Mouse (Mus musculus) CH12.LX (cell line): ENCODE data around the gene Zg16. TPM values are rescaled to one million over a fixed set of nuclear protein-coding genes. Genes with fewer than 3 reads are reported as not detected.

Experiments used
- DNase-seq: peaks from one replicate; pipeline ENCODE4 v3.0.0-alpha.2; 2013; ENCODE audit errors: extremely low read depth
- H3K27ac ChIP-seq: 2 replicates; pipeline ENCODE4 v1.5.1; 2012; ENCODE audit warnings: low read depth, mild to moderate bottlenecking, control low read depth, moderate library complexity; ENCODE audit not compliant: insufficient read depth
- H3K27me3 ChIP-seq: replicated peaks from 2 replicates; pipeline ENCODE3; 2012; ENCODE audit warnings: inconsistent platforms
- H3K36me3 ChIP-seq, 2 experiments: replicated peaks in 1 of 2; 2 replicates each; pipeline versions ENCODE3 to v1.6.1; 2012; ENCODE audit warnings: inconsistent platforms in 1 of 2, low read length in 1 of 2, mild to moderate bottlenecking in 1 of 2, mixed read lengths in 1 of 2, moderate library complexity in 1 of 2; ENCODE audit not compliant: control insufficient read depth in 1 of 2, insufficient read depth in 1 of 2
- H3K4me1 ChIP-seq, 2 experiments: 2 replicates each; pipeline ENCODE4 v1.6.1; 2012; ENCODE audit warnings: inconsistent platforms in 1 of 2, moderate library complexity in 1 of 2; ENCODE audit not compliant: insufficient read depth in 2 of 2, control insufficient read depth in 1 of 2
- H3K4me2 ChIP-seq: 2 replicates; pipeline ENCODE4 v1.6.1; 2012; ENCODE audit warnings: low read depth, mild to moderate bottlenecking, control low read depth; ENCODE audit not compliant: poor library complexity, insufficient read depth, severe bottlenecking
- H3K4me3 ChIP-seq, 3 experiments: fragments of 150-350 bp in 1 of 3; sonication (generic) in 1 of 3; replicated peaks in 1 of 3; 2 replicates each; pipeline versions ENCODE3 to v1.5.1; 2011 to 2012; ENCODE audit warnings: low read depth in 2 of 3, low read length in 2 of 3, mild to moderate bottlenecking in 2 of 3, moderate library complexity in 2 of 3, control low read depth in 1 of 3, improper control_type of control experiment in 1 of 3, inconsistent platforms in 1 of 3, mixed read lengths in 1 of 3; ENCODE audit not compliant: poor library complexity in 1 of 3
- H3K79me2 ChIP-seq: replicated peaks from 2 replicates; pipeline ENCODE4 v1.6.1; 2012; ENCODE audit warnings: mild to moderate bottlenecking, moderate library complexity; ENCODE audit not compliant: control insufficient read depth, poor library complexity, insufficient read depth, severe bottlenecking; ENCODE audit errors: extremely low read depth
- H3K9ac ChIP-seq: 2 replicates; pipeline ENCODE4 v1.6.1; 2012; ENCODE audit warnings: low read depth, mild to moderate bottlenecking, control low read depth, moderate library complexity; ENCODE audit not compliant: insufficient read depth
- H3K9me3 ChIP-seq: replicated peaks from 2 replicates; pipeline ENCODE3; 2012; ENCODE audit warnings: low read length, inconsistent platforms, mixed read lengths
- CHD2 ChIP-seq: IDR thresholded peaks from 2 replicates; pipeline ENCODE4 v1.6.1; 2011; ENCODE audit warnings: low read length, improper control_type of control experiment
- CTCF ChIP-seq, 2 experiments: IDR thresholded peaks in 1 of 2; conservative IDR thresholded peaks in 1 of 2; 2 replicates each; pipeline ENCODE4 v1.5.1; 2011 to 2012; ENCODE audit warnings: low read depth in 2 of 2, low read length in 2 of 2, improper control_type of control experiment in 1 of 2, inconsistent platforms in 1 of 2, mild to moderate bottlenecking in 1 of 2, moderate library complexity in 1 of 2
- ETS1 ChIP-seq: conservative IDR thresholded peaks from 2 replicates; pipeline ENCODE4 v1.6.1; 2012; ENCODE audit warnings: low read depth, mild to moderate bottlenecking, inconsistent platforms, low read length, improper control_type of control experiment, moderate library complexity
- IRF4 ChIP-seq: IDR thresholded peaks from 2 replicates; pipeline ENCODE4 v1.6.1; 2014; ENCODE audit warnings: low read depth, mild to moderate bottlenecking, inconsistent platforms, low read length, improper control_type of control experiment
- JUN ChIP-seq: IDR thresholded peaks from 2 replicates; pipeline ENCODE4 v1.6.1; 2011; ENCODE audit warnings: low read depth, mild to moderate bottlenecking, low read length, improper control_type of control experiment, moderate library complexity; ENCODE audit not compliant: insufficient read depth
- JUND ChIP-seq: conservative IDR thresholded peaks from 2 replicates; pipeline ENCODE4 v1.6.1; 2011; ENCODE audit warnings: low read depth, low read length, improper control_type of control experiment
- MAZ ChIP-seq: IDR thresholded peaks from 2 replicates; pipeline ENCODE4 v1.6.1; 2012; ENCODE audit warnings: low read depth, mild to moderate bottlenecking, inconsistent platforms, low read length, improper control_type of control experiment, moderate library complexity
- NRF1 ChIP-seq: IDR thresholded peaks from 2 replicates; pipeline ENCODE4 v1.6.1; 2014; ENCODE audit warnings: low read depth, mild to moderate bottlenecking, inconsistent platforms, low read length, improper control_type of control experiment, moderate library complexity
- PAX5 ChIP-seq: IDR thresholded peaks from 2 replicates; pipeline ENCODE4 v1.6.1; 2012; ENCODE audit warnings: low read length, inconsistent platforms, mixed read lengths
- POLR2A ChIP-seq: IDR thresholded peaks from 2 replicates; pipeline ENCODE4 v1.6.1; 2011; ENCODE audit warnings: low read depth, mild to moderate bottlenecking, improper control_type of control experiment, low read length
- RAD21 ChIP-seq: IDR thresholded peaks from 2 replicates; pipeline ENCODE4 v1.6.1; 2011; ENCODE audit warnings: low read depth, mild to moderate bottlenecking, low read length, improper control_type of control experiment, moderate library complexity
- SMC3 ChIP-seq: IDR thresholded peaks from 2 replicates; pipeline ENCODE4 v1.6.1; 2011; ENCODE audit warnings: low read depth, low read length, improper control_type of control experiment
- TCF12 ChIP-seq: IDR thresholded peaks from 2 replicates; pipeline ENCODE4 v1.6.1; 2014; ENCODE audit warnings: low read depth, mild to moderate bottlenecking, inconsistent platforms, low read length, improper control_type of control experiment
- UBTF ChIP-seq: IDR thresholded peaks from 2 replicates; pipeline ENCODE4 v1.6.1; 2012; ENCODE audit warnings: low read depth, mild to moderate bottlenecking, inconsistent platforms, low read length, improper control_type of control experiment, moderate library complexity
- ZC3H11A ChIP-seq: IDR thresholded peaks from 2 replicates; pipeline ENCODE4 v1.6.1; 2012; ENCODE audit warnings: low read depth, mild to moderate bottlenecking, inconsistent platforms, low read length, improper control_type of control experiment
- ZMIZ1 ChIP-seq: IDR thresholded peaks from 2 replicates; pipeline ENCODE4 v1.6.1; 2012; ENCODE audit warnings: low read depth, mild to moderate bottlenecking, inconsistent platforms, low read length, improper control_type of control experiment
- dilution Hi-C: fragments of 300-500 bp; cut with MboI; formaldehyde crosslinking; loops from 2 replicates; pipeline ENCODE4 v1.14.3; 2020; ENCODE audit warnings: low sequenced_read_pairs; ENCODE audit not compliant: extremely low pct_unique_long_range_greater_than_20kb, extremely low pct_ligation_motif_present
- in situ Hi-C: fragments of 300-500 bp; cut with MboI; formaldehyde crosslinking; loops from 3 replicates; pipeline ENCODE4 v1.14.3; 2019; ENCODE audit warnings: low sequenced_read_pairs, low pct_ligation_motif_present, low pct_unique_long_range_greater_than_20kb, mixed read lengths
- polyA plus RNA-seq: library from polyadenylated mRNA; unstranded; fragments of >175 nt; gene quantifications from 2 replicates; pipeline ENCODE4 v1.2.1, GENCODE M21; 2012; ENCODE audit warnings: low read depth; ENCODE audit not compliant: insufficient read length
- total RNA-seq, 2 experiments: library from RNA; depleted of rRNA; stranded (reverse); fragments of 300-350 nt in 1 of 2; fragments of >200 nt in 1 of 2; gene quantifications; 2 replicates each; pipeline ENCODE4 v1.2.3; 2012 to 2014

Gene Zg16
- total and polyA plus RNA-seq, 3 experiments: not detected

DNA sequence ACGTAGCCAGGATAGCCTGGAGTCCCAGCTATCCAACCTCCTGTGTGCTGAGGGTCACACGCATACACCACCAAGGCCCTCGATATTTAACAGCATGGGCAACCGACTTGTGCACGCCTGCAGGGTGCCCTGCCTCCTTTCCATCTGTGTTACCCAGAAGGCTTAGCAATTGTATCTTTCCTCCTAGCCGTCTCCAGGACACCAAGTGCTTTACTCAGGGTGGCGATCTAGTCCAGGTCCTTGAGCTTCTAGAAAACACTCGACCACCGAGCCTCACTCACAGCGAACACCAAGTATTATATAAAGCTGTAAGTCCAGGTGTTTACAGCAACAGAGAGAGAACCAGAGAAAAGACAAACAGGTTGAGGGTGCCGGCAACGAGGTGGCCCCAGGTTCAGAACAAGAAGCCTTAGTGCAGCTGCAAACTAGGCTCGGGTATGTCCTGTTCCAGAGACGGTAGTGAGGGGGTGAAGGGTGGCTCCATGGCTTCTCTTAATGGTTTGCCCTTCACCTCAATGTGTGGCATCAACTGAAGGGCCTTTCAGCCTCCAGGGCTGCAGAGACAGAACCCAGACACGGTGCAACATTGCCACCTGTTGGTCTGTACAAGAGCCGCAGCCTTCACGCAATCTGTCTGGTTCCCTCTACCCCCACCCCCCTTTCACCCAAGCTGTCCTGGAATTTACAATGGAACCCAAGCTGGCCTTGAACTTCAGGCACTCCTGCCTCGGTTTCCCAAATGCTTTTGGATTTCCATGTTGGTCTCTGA lies 23.3 kb upstream of the Zg16 start:
- H3K9ac ChIP-seq: no peak overlapping the region
- no peak overlapping the region for H3K4me2 ChIP-seq
- no peaks in the 10 kb centered on the region for H3K36me3 ChIP-seq
- in situ Hi-C loops (loop anchor here (10.0 kb wide), 1 partner anchor 466 kb away; the partner anchor contains the start of gene Sgf29), dilution Hi-C loops (no loop called here)
- peak; percentile 76 for DNase-seq
- no peaks in the 10 kb centered on the region for H3K9me3 ChIP-seq
- H3K4me1 ChIP-seq: peaks cover 28 to 54% of the 10 kb centered on the region in 2 experiments
- H3K79me2 ChIP-seq: no peaks in the 10 kb centered on the region
- no peak overlapping the region for H3K27ac ChIP-seq
- TF ChIP-seq ZC3H11A: peak; percentile 45; the same call in 1 of the 2 replicates
- no peak for TF ChIP-seq CHD2
- TF ChIP-seq UBTF: no peak
- TF ChIP-seq IRF4: peak; percentile 39; the same call in 1 of the 2 replicates
- no peak for TF ChIP-seq ZMIZ1
- TF ChIP-seq MAZ: peak; percentile 53; the same call in 1 of the 2 replicates
- peak; percentile 71 to 95 for TF ChIP-seq CTCF (conservative IDR thresholded peaks at IDR 0.05 in 1 of 2, IDR thresholded peaks at IDR 0.05 in 1 of 2; ENCODE audit: low read depth in 2 of 2, low read length in 2 of 2)
- TF ChIP-seq TCF12: 0 out of 2 replicates have a peak, but pooled peaks have one; percentile 18
- TF ChIP-seq RAD21: peak; percentile 97
- no peak for TF ChIP-seq PAX5
- TF ChIP-seq SMC3: peak; percentile 83
- peaks cover 9% of the 10 kb centered on the region for H3K27me3 ChIP-seq
- H3K4me3 ChIP-seq: no peak overlapping the region

DNA sequence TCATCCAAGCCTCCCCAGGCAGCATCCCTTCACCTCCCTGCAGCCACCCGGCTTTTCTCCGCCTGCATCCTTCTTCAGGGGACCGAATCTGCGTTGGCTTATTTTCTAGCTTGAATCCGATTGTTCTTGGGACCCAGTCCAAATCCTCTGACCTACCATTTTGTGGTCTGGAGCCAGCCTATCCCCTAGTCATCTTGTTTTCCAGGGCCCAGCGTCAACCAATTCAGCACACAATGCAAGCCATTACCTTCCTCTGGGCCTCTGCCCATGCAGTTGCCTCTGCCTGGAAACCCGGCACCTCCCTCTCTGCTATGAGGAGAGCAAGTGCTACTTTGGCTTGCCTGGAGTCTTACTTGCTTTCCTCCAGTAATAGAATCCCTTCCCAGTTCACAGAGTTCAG lies 18.4 kb upstream of the Zg16 start:
- in situ Hi-C loops: loop anchor here (10.0 kb wide), 1 partner anchor 569 kb away; no protein-coding TSS in a partner anchor
- DNase-seq: no peak

More for the DNA sequence above, 18.4 kb upstream of the Zg16 start:
- H3K27me3 ChIP-seq: peaks cover 13% of the 10 kb centered on the region
- H3K27ac ChIP-seq: no peak overlapping the region
- H3K4me3 ChIP-seq: no peak overlapping the region
- no peaks in the 10 kb centered on the region for H3K9me3 ChIP-seq
- TF ChIP-seq POLR2A (no peak), CTCF (conservative IDR thresholded peaks at IDR 0.05 in 1 of 2, IDR thresholded peaks at IDR 0.05 in 1 of 2; ENCODE audit: low read depth in 2 of 2, low read length in 2 of 2) (no peak), NRF1 (no peak), JUND (no peak), SMC3 (no peak), ETS1 (no peak), JUN (no peak), RAD21 (no peak)
- H3K9ac ChIP-seq: no peak overlapping the region
- no peak overlapping the region for H3K4me2 ChIP-seq
- no peaks in the 10 kb centered on the region for H3K36me3 ChIP-seq
- dilution Hi-C loops: no loop called here
- H3K79me2 ChIP-seq: no peaks in the 10 kb centered on the region
- H3K4me1 ChIP-seq: peaks cover 15 to 29% of the 10 kb centered on the region in 2 experiments
